Mouse (Mus musculus) bone marrow macrophage, adult 2 months (primary cell): ENCODE measurements around the gene Arf3. TPM values are rescaled to one million over a fixed set of nuclear protein-coding genes. Genes with fewer than 3 reads are reported as not detected.

Experiments
- H3K27ac ChIP-seq: 2 replicates; pipeline ENCODE4 v1.5.1; 2012; ENCODE audit warnings: low read depth, low read length; ENCODE audit not compliant: insufficient read depth
- H3K4me1 ChIP-seq: 2 replicates; pipeline ENCODE4 v1.6.1; 2012; ENCODE audit warnings: low read length; ENCODE audit not compliant: control insufficient read depth, insufficient read depth
- H3K4me3 ChIP-seq: 2 replicates; pipeline ENCODE4 v1.5.1; 2012; ENCODE audit warnings: mild to moderate bottlenecking, low read length, moderate library complexity; ENCODE audit not compliant: insufficient read depth
- CTCF ChIP-seq: IDR thresholded peaks from 2 replicates; pipeline ENCODE4 v1.5.1; 2012; ENCODE audit warnings: low read depth, mild to moderate bottlenecking, low read length, moderate library complexity
- POLR2A ChIP-seq: IDR thresholded peaks from 2 replicates; pipeline ENCODE4 v1.6.1; 2012; ENCODE audit warnings: mild to moderate bottlenecking, low read depth, low read length, borderline replicate concordance
- polyA plus RNA-seq: library from polyadenylated mRNA; stranded (reverse); fragments of >200 nt; gene quantifications from 2 replicates; pipeline ENCODE4 v1.2.4, GENCODE M21; 2012; ENCODE audit not compliant: missing spikeins, insufficient read depth, insufficient read length

Arf3 gene
- polyA plus RNA-seq, 1 experiment: 103 TPM

DNA sequence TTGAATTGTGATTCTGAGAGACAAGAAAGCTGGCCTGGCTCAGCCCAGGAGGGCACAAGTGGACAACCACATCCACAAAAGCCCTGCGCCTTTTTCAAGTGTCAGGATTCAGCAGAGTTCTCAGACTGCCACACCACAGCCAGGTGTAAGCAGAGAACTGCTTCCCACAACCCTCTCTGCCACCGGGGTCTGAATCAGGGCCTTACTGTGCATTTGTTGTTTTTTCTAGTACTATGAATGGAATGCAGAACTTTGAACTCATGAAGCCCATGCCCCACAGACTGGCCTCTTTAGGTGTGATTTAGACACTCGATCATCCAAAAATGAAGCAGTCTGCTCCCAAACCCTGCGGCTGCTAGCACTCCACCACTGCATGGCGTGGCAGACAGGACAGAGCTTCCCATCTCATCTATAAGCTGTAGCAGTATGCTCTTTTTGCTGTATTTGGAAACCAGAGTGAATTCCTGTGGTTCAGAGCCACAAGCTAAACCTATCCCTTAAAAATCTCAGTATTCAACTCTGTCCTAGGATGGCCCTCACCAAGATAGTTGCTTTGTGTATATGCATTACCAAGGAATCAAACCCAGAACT, 28.9 kb downstream of the Arf3 start:
- H3K4me1 ChIP-seq: peaks cover 3% of the 10 kb centered on the region
- no peak overlapping the region for H3K27ac ChIP-seq
- H3K4me3 ChIP-seq: no peak overlapping the region
- TF ChIP-seq CTCF: no peak
- no peak for TF ChIP-seq POLR2A

DNA sequence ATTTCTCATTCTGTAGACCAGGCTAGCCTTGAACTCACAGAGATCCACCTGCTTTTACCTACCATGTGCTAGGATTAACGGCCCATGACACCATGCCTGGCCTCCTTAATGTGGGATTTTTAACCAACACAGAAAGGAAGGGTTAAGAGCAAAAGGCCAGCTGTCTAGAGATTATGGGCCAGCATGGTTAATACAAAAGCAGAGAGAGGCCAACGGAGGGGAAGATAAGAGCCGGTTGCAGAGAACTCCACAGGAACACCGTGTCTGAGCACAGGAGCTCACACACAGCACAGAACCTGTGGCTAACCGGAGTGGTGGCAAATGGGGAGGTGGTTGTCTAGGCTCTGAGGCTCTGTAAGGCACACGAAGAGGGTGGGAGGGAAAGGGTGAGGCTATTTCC, 29.6 kb downstream of the Arf3 start:
- no peak overlapping the region for H3K27ac ChIP-seq
- no peak for TF ChIP-seq POLR2A
- no peak for TF ChIP-seq CTCF
- H3K4me3 ChIP-seq: no peak overlapping the region
- H3K4me1 ChIP-seq: peaks cover 7% of the 10 kb centered on the region

DNA sequence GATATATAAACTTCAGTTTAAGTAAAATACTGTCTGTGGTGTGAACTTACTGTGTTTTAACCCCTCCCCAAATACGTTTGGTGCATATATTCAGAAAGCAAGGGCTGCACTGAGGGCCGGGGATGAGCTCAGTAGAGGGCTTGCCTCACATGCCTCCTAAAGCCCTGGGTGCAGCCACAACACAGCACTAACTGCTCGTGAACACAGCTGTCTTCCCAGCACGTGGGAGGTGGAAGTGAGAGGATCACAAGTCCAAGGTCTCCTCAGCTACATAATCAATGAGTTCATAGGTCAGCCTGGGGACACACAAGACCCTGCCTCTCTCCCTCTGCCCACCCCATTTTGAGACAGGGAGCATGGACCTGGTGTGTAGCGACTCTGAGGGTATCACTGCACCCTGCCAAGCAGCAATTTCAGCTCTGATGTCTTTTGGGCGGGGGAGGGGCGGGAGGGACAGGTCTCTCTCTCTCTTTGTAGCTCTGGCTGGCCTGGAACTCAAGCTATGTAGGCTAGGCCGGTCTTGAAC, 30.9 kb downstream of the Arf3 start:
- Histone ChIP-seq H3K4me3 (no peak overlapping the region), H3K27ac (no peak overlapping the region), H3K4me1 (peaks cover 11% of the 10 kb centered on the region)
- TF ChIP-seq CTCF: no peak
- TF ChIP-seq POLR2A: no peak

DNA sequence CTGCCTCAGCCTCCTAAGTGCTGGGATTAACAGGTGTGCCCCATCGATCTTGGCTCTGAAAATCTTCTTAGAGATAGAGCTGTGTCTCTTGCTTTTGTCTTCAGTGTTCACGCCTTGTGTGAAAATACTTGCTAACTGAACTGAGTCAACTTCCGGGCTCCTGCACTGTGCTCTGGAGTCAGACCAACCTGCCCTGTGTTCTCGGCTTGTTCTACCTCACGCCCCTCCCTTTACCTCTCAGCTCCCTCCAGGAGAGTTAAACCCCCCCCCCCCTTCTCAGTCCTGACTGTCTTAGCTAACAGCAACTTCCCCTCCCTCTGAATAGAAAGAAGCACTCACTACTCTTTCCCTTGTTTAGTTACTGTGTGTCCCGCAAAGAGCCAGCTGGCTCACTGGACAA, 32.2 kb downstream of the Arf3 start:
- peaks cover 15% of the 10 kb centered on the region for H3K4me1 ChIP-seq
- H3K27ac ChIP-seq: no peak overlapping the region
- H3K4me3 ChIP-seq: no peak overlapping the region
- no peak for TF ChIP-seq CTCF
- TF ChIP-seq POLR2A: no peak

DNA sequence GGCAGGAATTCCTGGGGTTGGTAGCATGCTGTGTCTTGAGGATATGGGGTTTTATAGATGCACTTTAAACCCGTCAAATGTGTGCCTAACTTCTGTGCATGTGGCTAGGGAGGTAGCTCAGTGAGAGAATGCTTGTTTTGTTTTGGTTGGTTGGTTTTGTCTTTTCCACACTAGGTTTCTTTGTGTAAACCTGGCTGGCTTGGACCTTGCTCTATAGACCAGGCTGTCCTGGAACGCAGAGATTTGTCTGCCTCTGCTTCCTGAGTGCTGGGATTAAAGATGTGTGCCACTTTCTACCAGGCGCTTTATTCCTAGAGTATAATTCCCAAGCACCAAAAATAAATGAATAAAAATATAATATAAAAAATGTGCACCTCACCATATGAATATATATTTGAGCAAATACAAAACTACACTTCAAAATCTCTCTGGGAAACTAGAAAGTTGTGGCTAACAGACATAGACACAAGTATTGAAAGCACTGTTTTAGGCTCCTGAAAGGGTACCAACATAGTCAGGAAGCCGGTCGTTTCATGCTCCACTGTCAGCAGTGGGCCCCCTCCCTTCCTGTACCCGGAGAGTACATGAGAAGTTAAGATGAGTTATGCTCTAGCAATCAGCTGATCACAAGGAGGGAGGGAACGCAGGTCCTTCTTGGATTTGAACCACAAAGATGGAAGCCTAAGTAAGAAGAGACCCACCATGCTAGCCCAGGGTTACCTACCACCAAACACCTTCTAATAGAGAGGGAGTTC, 33.0 kb downstream of the Arf3 start:
- Histone ChIP-seq H3K4me1 (peaks cover 15% of the 10 kb centered on the region), H3K4me3 (no peak overlapping the region), H3K27ac (no peak overlapping the region)
- no peak for TF ChIP-seq CTCF
- TF ChIP-seq POLR2A: no peak

DNA sequence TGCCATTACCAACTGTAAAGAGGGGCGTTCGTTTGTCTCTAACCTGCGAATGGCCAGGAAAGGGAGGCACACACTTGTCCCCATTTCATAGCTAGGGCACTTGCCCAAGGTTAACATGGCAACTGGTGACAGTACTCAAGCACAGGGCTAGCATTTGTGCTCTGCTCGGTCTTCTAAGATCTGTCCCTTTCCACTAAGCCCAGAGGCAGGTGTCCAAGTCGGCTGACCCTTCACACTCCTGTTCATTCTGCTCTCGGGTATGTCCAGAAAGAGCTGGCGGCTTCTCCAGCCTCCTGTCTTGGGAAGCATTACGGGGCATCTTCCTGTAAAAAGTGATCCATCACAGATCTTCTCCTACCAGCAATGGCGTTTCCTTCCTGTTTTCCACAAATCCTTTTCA, 34.6 kb downstream of the Arf3 start:
- Histone ChIP-seq H3K27ac (no peak overlapping the region), H3K4me1 (peaks cover 15% of the 10 kb centered on the region), H3K4me3 (peak overlapping the region; percentile 75)
- no peak for TF ChIP-seq CTCF
- no peak for TF ChIP-seq POLR2A

DNA sequence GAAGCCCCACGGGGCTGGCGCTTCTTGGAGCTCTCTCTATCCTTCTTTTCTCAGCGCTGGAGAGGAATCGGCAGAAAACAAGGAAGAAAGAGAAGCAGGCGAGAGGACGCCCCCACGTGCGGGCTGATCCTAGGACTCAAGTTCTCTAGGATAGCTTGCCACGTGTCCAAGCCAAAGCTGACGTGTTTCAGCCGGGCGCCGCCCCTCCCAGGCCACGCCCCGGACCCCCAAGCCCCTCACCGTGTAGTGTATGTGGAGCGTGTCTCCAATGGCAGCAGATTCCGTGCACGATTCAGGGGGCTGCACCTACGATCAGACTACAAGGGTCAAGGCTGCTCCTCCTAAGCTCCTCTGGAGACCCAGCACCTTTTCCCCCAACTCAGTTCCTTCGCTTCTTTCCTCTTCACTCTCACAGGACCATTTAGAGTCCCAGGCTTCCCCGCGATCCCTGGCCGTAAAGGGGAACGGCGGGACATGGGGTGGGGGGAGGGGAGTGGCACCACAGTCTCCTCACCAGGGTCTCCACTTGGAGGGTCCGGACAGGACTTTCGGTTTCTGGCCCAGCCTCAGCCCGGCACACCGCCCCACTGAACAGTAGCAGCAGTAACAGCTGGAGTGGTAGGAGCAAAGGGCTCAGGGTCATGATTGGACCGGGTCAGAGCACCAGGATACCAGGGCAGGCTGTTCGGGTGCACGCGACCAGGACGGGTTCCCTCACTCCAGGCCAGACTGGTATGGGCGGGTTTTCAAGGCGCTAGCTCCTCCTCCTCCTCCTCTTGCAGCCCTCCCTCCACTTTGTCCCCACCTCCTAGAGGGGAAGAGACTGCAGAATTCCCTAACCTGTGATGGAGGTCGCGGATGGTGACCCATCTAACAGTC, 35.3 kb downstream of the Arf3 start, which contains the start of gene Fkbp11:
TSS of gene Fkbp11 (minus strand) at position 756 of the 879 bp plus-strand sequence.
- Histone ChIP-seq H3K4me1 (peaks cover 15% of the 10 kb centered on the region), H3K4me3 (peak within 1 kb of the TSS; percentile 75), H3K27ac (no peak within 1 kb of the TSS)
- TF ChIP-seq CTCF (no peak), POLR2A (peak; percentile 60; the same call in 1 of the 2 replicates)

DNA sequence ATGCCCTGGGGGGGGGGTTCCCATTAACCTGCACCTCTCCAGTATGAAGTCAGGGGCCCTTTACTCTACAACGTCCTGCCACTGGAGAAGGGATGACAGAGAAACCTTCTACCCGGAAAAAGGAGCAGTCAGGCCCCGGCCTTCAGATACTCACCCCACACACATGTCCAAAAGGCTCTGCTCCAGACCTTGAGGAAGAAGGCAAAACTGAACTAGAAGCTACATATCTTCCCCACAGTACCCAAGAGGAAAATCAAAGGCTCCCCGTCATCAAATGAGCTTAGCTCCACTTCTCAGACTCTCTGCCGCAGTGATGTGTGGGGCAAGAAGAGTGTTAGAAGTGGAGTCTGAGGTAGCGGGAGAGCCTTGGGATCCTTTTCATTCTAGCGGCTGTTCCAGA, 36.3 kb downstream of the Arf3 start:
- TF ChIP-seq POLR2A: no peak
- H3K4me3 ChIP-seq: peak overlapping the region; percentile 75
- no peak overlapping the region for H3K27ac ChIP-seq
- H3K4me1 ChIP-seq: peaks cover 15% of the 10 kb centered on the region

DNA sequence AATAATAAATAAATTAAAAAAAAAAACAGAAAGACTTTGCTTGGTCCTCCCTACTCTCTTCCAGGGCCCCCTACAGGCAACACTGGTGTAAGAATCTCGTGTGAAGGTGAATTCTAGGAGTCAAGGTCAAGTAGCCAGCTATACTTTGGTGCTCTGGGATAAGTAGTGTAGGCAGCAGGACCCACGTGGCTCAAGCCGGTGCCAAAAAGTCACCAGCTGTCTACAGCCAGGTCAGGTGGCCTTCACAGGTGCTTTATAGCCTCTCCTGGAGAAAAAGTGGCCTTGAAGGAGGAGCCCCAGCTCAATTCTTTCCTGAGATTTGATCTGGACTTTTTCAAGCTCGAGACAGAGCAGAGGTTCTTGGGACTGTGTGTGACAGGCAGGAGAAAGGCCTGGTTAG, 36.9 kb downstream of the Arf3 start:
- no peak overlapping the region for H3K27ac ChIP-seq
- TF ChIP-seq CTCF (no peak), POLR2A (no peak)
- H3K4me3 ChIP-seq: no peak overlapping the region
- peaks cover 13% of the 10 kb centered on the region for H3K4me1 ChIP-seq

DNA sequence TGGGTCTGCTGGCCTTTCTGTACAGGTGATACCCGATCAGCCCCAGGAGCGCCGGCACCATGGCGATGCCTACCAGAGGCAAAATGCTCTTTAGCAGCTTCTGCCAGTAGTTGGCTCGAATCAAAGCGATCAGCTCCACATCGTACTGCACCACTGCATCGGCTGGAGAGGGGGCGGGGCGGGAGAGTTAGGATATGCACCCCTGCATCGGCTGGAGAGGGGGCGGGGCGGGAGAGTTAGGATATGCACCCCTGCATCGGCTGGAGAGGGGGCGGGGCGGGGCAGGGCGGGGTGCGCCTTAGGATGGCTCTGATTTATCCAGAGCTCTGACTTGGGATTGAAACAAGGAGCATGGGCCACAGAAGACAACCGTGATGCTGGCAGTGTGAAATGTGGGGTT, 38.6 kb downstream of the Arf3 start:
- H3K4me1 ChIP-seq: peaks cover 12% of the 10 kb centered on the region
- no peak overlapping the region for H3K27ac ChIP-seq
- no peak overlapping the region for H3K4me3 ChIP-seq
- TF ChIP-seq POLR2A (no peak), CTCF (no peak)

DNA sequence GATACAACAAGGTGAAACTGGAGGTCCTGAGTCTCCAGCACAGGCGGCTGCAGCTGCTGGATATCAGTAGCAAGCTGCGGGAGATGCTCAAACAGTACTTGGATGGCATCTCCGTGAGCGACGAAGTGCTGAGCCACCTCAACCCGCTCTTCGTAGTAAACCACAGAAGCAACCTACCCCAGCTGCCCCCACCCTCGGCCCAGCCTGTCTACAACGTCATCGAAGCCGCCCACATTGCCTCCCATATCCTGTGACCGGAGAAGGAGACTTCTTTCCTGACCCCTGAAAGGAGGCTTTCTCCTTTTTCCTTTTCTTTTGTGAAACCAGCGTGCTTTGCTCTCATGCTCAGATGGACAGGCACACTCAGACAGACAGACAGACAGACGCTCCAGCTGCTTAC, 40.2 kb downstream of the Arf3 start:
- Histone ChIP-seq H3K4me3 (no peak overlapping the region), H3K4me1 (peaks cover 5% of the 10 kb centered on the region), H3K27ac (no peak overlapping the region)
- no peak for TF ChIP-seq POLR2A
- TF ChIP-seq CTCF: no peak
